In genomic region chr4:155901205-155901604, GRCm38 (mm10) we compare ENCODE assay signal across 8 mouse cellular contexts. TPM values are rescaled to one million over a fixed set of nuclear protein-coding genes. Genes with fewer than 3 reads are reported as not detected.
DNase-seq lines count a peak whose midpoint lies in the region; ATAC-seq and TF ChIP-seq lines count a peak whose summit lies in the region.

No protein-coding gene starts in this region.

- DNase-seq in heart, adult 2 months, result peak; percentile 47 to 58
- no peak for DNase-seq in heart, embryonic 10.5 days (ENCODE audit: low spot score)
- peak; percentile 2 for DNase-seq in urinary bladder, postnatal 25 days (ENCODE audit: low spot score)
- no peak for DNase-seq in urinary bladder, adult 18-20 months (ENCODE audit: low spot score in 2 of 2)
- DNase-seq in kidney, postnatal 36 days, result peak; percentile 49 to 64
- peak; percentile 12 to 29 for DNase-seq in right cerebral cortex, adult 2 months (ENCODE audit: low spot score in 2 of 2)
- no peak for DNase-seq in embryo, embryonic 10.5 days (ENCODE audit: low spot score)

- peaks cover 2% of the 10 kb centered on the region; the same call in 1 of the 2 replicates for H3K36me3 ChIP-seq in heart, adult 2 months (ENCODE audit: control insufficient read depth, insufficient read depth, low read length)
- H3K36me3 ChIP-seq in heart, embryonic 10.5 days, result peaks cover 91% of the 10 kb centered on the region

- no peak for TF ChIP-seq POLR2A in heart, adult 2 months (IDR thresholded peaks at IDR 0.05; ENCODE audit: insufficient read depth, low read depth, low read length)

- no peaks in the 10 kb centered on the region for H3K79me2 ChIP-seq in heart, adult 2 months (replicated peaks; ENCODE audit: control insufficient read depth, insufficient read depth, low read length)

- no peak overlapping the region for H3K4me3 ChIP-seq in heart, adult 2 months
- no peak overlapping the region for H3K4me3 ChIP-seq in heart, embryonic 10.5 days

- intact Hi-C loops in heart, adult 2 months (cut with DNase I), result no loop called here

- TF ChIP-seq CTCF in heart, adult 2 months (IDR thresholded peaks at IDR 0.05), result no peak

- H3K9me3 ChIP-seq in heart, embryonic 10.5 days, result no peaks in the 10 kb centered on the region

- H3K4me1 ChIP-seq in heart, adult 2 months (ENCODE audit: control insufficient read depth, insufficient read depth, low read length), result peaks cover 5% of the 10 kb centered on the region; the same call in 1 of the 2 replicates
- no peaks in the 10 kb centered on the region for H3K4me1 ChIP-seq in heart, embryonic 10.5 days

- WGBS in heart, adult 2 months, result 7% methylated on average over 3 of the region's 3 CpGs
- 67% methylated on average over 3 of the region's 3 CpGs for WGBS in heart, embryonic 10.5 days

- no peak for ATAC-seq in monocyte, adult 5-6 weeks (replicated peaks; ENCODE audit: insufficient number of reproducible peaks, low FRiP score, low TSS enrichment, poor library complexity, severe bottlenecking)

- no peaks in the 10 kb centered on the region for H3K27me3 ChIP-seq in heart, adult 2 months (ENCODE audit: control insufficient read depth, insufficient read depth, low read length)
- H3K27me3 ChIP-seq in heart, embryonic 10.5 days (ENCODE audit: insufficient read depth, poor library complexity, severe bottlenecking), result no peaks in the 10 kb centered on the region

- 0 out of 2 replicates have a peak, but pooled peaks have one; percentile 38 for TF ChIP-seq EP300 in heart, adult 2 months (IDR thresholded peaks at IDR 0.05; ENCODE audit: insufficient read depth, low read depth, low read length)

- no peak overlapping the region for H3K9ac ChIP-seq in heart, adult 2 months (ENCODE audit: low read depth, low read length)

- H3K27ac ChIP-seq in heart, adult 2 months, result no peak overlapping the region
- H3K27ac ChIP-seq in heart, embryonic 10.5 days, result no peak overlapping the region

RNA-seq across cellular contexts. Expression of gene Acap3, which starts 9.6 kb away (rescaled TPM):
- 10 to 100 TPM in 1 of 2 experiments, 1 to 10 TPM in 1; 9.7 to 11.3 TPM for total RNA-seq in heart, adult 2 months (2021)
- polyA plus RNA-seq in heart, adult 2 months (2012; rRNA removed), result 19.2 and 20.0 TPM in 2 replicates
- polyA plus RNA-seq in heart, embryonic 10.5 days (2016; fragmentation: Nextera tagmentation; extraction: Ambion mirVana), result 12.3 and 13.3 TPM in 2 replicates
- total RNA-seq in monocyte, adult 5-6 weeks (2017), result 17.2 to 19.3 TPM (median 17.3 TPM) in 3 replicates

RNA-seq across cellular contexts. Expression of gene Pusl1, which starts 9.6 kb away (rescaled TPM):
- 10 to 100 TPM in 1 of 2 experiments, 1 to 10 TPM in 1; 9.4 to 10.1 TPM for total RNA-seq in heart, adult 2 months (2021)
- 19.9 and 31.3 TPM in 2 replicates for polyA plus RNA-seq in heart, adult 2 months (2012; rRNA removed)
- 43.8 and 43.9 TPM in 2 replicates for polyA plus RNA-seq in heart, embryonic 10.5 days (2016; fragmentation: Nextera tagmentation; extraction: Ambion mirVana)
- 3.8 to 12.8 TPM (median 10.3 TPM) in 3 replicates for total RNA-seq in monocyte, adult 5-6 weeks (2017)

RNA-seq across cellular contexts. Expression of gene Ints11, which starts 31.9 kb away (rescaled TPM):
- total RNA-seq in heart, adult 2 months (2021), result 10 to 100 TPM; 15.3 to 17.4 TPM
- 15.8 and 23.2 TPM in 2 replicates for polyA plus RNA-seq in heart, adult 2 months (2012; rRNA removed)
- 52.1 and 73.9 TPM in 2 replicates for polyA plus RNA-seq in heart, embryonic 10.5 days (2016; fragmentation: Nextera tagmentation; extraction: Ambion mirVana)
- total RNA-seq in monocyte, adult 5-6 weeks (2017), result 21.5 to 28.1 TPM (median 24.5 TPM) in 3 replicates

RNA-seq across cellular contexts. Expression of gene Cptp, which starts 32.0 kb away (rescaled TPM):
- 1 to 10 TPM; 5.1 to 6.9 TPM for total RNA-seq in heart, adult 2 months (2021)
- polyA plus RNA-seq in heart, adult 2 months (2012; rRNA removed), result 8.9 and 12.4 TPM in 2 replicates
- 14.0 and 16.2 TPM in 2 replicates for polyA plus RNA-seq in heart, embryonic 10.5 days (2016; fragmentation: Nextera tagmentation; extraction: Ambion mirVana)
- 5.7 to 8.4 TPM (median 6.6 TPM) in 3 replicates for total RNA-seq in monocyte, adult 5-6 weeks (2017)

RNA-seq across cellular contexts. Expression of gene Tas1r3, which starts 38.0 kb away (rescaled TPM):
- under 1 TPM; 0.13 to 0.16 TPM for total RNA-seq in heart, adult 2 months (2021)
- polyA plus RNA-seq in heart, adult 2 months (2012; rRNA removed), result 0.32 and 0.35 TPM in 2 replicates
- polyA plus RNA-seq in heart, embryonic 10.5 days (2016; fragmentation: Nextera tagmentation; extraction: Ambion mirVana), result 0.13 and 0.14 TPM in 2 replicates
- total RNA-seq in monocyte, adult 5-6 weeks (2017), result 0.29 to 1.6 TPM (median 0.64 TPM) in 3 replicates

Comparison
In these comparisons a context has a peak if more than half of its experiments do, and no peak if none do; other contexts are left out.
1. DNase-seq: peak in heart, adult 2 months (2 of 2), urinary bladder, postnatal 25 days (single experiment), kidney, postnatal 36 days (2 of 2) and right cerebral cortex, adult 2 months (2 of 2); none in heart, embryonic 10.5 days (single experiment), urinary bladder, adult 18-20 months (0 of 2) and embryo, embryonic 10.5 days (single experiment).